Mouse (Mus musculus): ENCODE measurements around the gene Ror2.

Gene Ror2

GRCm38 (mm10) chr13:53233381-53233780, 52.5 kb downstream of the Ror2 start:
- no peak for DNase-seq (ENCODE audit: low spot score)

GRCm38 (mm10) chr13:53232419-53232818, 53.5 kb downstream of the Ror2 start:
- no peak for DNase-seq (ENCODE audit: low spot score)

GRCm38 (mm10) chr13:53230446-53231161, 55.3 kb downstream of the Ror2 start:
- DNase-seq (ENCODE audit: low spot score): no peak

- DNase-seq (ENCODE audit: low spot score): no peak
Observed at GRCm38 (mm10) chr13:53227019-53227418, 58.9 kb downstream of the Ror2 start.

GRCm38 (mm10) chr13:53226461-53226860, 59.5 kb downstream of the Ror2 start:
- no peak for DNase-seq (ENCODE audit: low spot score)

- DNase-seq (ENCODE audit: low spot score): no peak
Observed at GRCm38 (mm10) chr13:53225925-53226324, 60.0 kb downstream of the Ror2 start.

GRCm38 (mm10) chr13:53221176-53221575, 64.7 kb downstream of the Ror2 start:
- DNase-seq (ENCODE audit: low spot score): no peak

- DNase-seq (ENCODE audit: low spot score): no peak
Observed at GRCm38 (mm10) chr13:53219889-53220288, 66.0 kb downstream of the Ror2 start.

GRCm38 (mm10) chr13:53219391-53219790, 66.5 kb downstream of the Ror2 start:
- DNase-seq (ENCODE audit: low spot score): no peak

GRCm38 (mm10) chr13:53217396-53217975, 68.4 kb downstream of the Ror2 start:
- DNase-seq (ENCODE audit: low spot score): no peak

- DNase-seq (ENCODE audit: low spot score): no peak
Observed at GRCm38 (mm10) chr13:53211971-53212733, 73.8 kb downstream of the Ror2 start.

- DNase-seq (ENCODE audit: low spot score): no peak
Observed at GRCm38 (mm10) chr13:53208556-53208955, 77.4 kb downstream of the Ror2 start.

- no peak for DNase-seq (ENCODE audit: low spot score)
Observed at GRCm38 (mm10) chr13:53205128-53205911, 80.6 kb downstream of the Ror2 start.

GRCm38 (mm10) chr13:53202439-53202830, 83.5 kb downstream of the Ror2 start:
- DNase-seq (ENCODE audit: low spot score): no peak

GRCm38 (mm10) chr13:53201628-53202438, 84.1 kb downstream of the Ror2 start:
- no peak for DNase-seq (ENCODE audit: low spot score)

- DNase-seq (ENCODE audit: low spot score): no peak
Observed at GRCm38 (mm10) chr13:53200121-53200520, 85.8 kb downstream of the Ror2 start.

- no peak for DNase-seq (ENCODE audit: low spot score)
Observed at GRCm38 (mm10) chr13:53199262-53199661, 86.7 kb downstream of the Ror2 start.

- DNase-seq (ENCODE audit: low spot score): no peak
Observed at GRCm38 (mm10) chr13:53196690-53197089, 89.2 kb downstream of the Ror2 start.

GRCm38 (mm10) chr13:53195951-53196677, 89.8 kb downstream of the Ror2 start:
- no peak for DNase-seq (ENCODE audit: low spot score)

- DNase-seq (ENCODE audit: low spot score): no peak
Observed at GRCm38 (mm10) chr13:53194306-53194705, 91.6 kb downstream of the Ror2 start.

- DNase-seq (ENCODE audit: low spot score): no peak
Observed at GRCm38 (mm10) chr13:53193713-53194112, 92.2 kb downstream of the Ror2 start.

All from spleen, adult 12 weeks (tissue).